Mouse (Mus musculus) cortical plate, adult 2 months (tissue): ENCODE results near the gene Cux2. TPM values are rescaled to one million over a fixed set of nuclear protein-coding genes. Genes with fewer than 3 reads are reported as not detected.

Experiments used
- H3K27ac ChIP-seq: fragments of 200-500 bp; 2 replicates; pipeline ENCODE4 v1.5.1; 2012; ENCODE audit warnings: low read length, control low read depth, inconsistent platforms; ENCODE audit not compliant: insufficient read depth
- H3K4me1 ChIP-seq: fragments of 200-500 bp; 2 replicates; pipeline ENCODE4 v1.6.1; 2011; ENCODE audit warnings: low read length; ENCODE audit not compliant: control insufficient read depth, insufficient read depth
- H3K4me3 ChIP-seq: fragments of 200-500 bp; 2 replicates; pipeline ENCODE4 v1.5.1; 2011; ENCODE audit warnings: mild to moderate bottlenecking, low read length, control low read depth; ENCODE audit not compliant: insufficient read depth
- CTCF ChIP-seq: fragments of 200-500 bp; IDR thresholded peaks from 2 replicates; pipeline ENCODE4 v1.5.1; 2011; ENCODE audit warnings: mild to moderate bottlenecking, control low read depth, low read length; ENCODE audit not compliant: insufficient read depth; ENCODE audit errors: extremely low read depth
- POLR2A ChIP-seq: fragments of 200-500 bp; IDR thresholded peaks from 2 replicates; pipeline ENCODE4 v1.6.1; 2011; ENCODE audit warnings: mild to moderate bottlenecking, low read length, control low read depth; ENCODE audit not compliant: insufficient read depth; ENCODE audit errors: extremely low read depth
- polyA plus RNA-seq: library from polyadenylated mRNA; depleted of rRNA; stranded (reverse); fragments of >200 nt; gene quantifications from 2 replicates; pipeline ENCODE4 v1.2.3, GENCODE M21; 2012

The Cux2 gene
- polyA plus RNA-seq, 1 experiment = 109 TPM

GRCm38 (mm10) chr5:122026284-122026683 lies 23.6 kb downstream of the Cux2 start:
- no peak overlapping the region for H3K4me3 ChIP-seq
- TF ChIP-seq CTCF = no peak
- no peak for TF ChIP-seq POLR2A
- no peak overlapping the region for H3K27ac ChIP-seq
- H3K4me1 ChIP-seq = no peaks in the 10 kb centered on the region

- no peak for TF ChIP-seq CTCF
- no peak for TF ChIP-seq POLR2A
- no peak overlapping the region for H3K27ac ChIP-seq
- no peaks in the 10 kb centered on the region for H3K4me1 ChIP-seq
- no peak overlapping the region for H3K4me3 ChIP-seq
Observed at GRCm38 (mm10) chr5:122025117-122025516, 24.8 kb downstream of the Cux2 start.

GRCm38 (mm10) chr5:122019288-122019687 lies 30.6 kb downstream of the Cux2 start:
- no peak overlapping the region for H3K27ac ChIP-seq
- no peak for TF ChIP-seq CTCF
- TF ChIP-seq POLR2A = no peak
- no peaks in the 10 kb centered on the region for H3K4me1 ChIP-seq
- H3K4me3 ChIP-seq = no peak overlapping the region

GRCm38 (mm10) chr5:122017778-122018177 lies 32.1 kb downstream of the Cux2 start:
- no peaks in the 10 kb centered on the region for H3K4me1 ChIP-seq
- TF ChIP-seq POLR2A (no peak), CTCF (no peak)
- no peak overlapping the region for H3K27ac ChIP-seq
- no peak overlapping the region for H3K4me3 ChIP-seq

GRCm38 (mm10) chr5:122017269-122017668 lies 32.6 kb downstream of the Cux2 start:
- H3K27ac ChIP-seq = no peak overlapping the region
- TF ChIP-seq POLR2A (no peak), CTCF (no peak)
- no peak overlapping the region for H3K4me3 ChIP-seq
- H3K4me1 ChIP-seq = no peaks in the 10 kb centered on the region

GRCm38 (mm10) chr5:122016744-122017143 lies 33.2 kb downstream of the Cux2 start:
- Histone ChIP-seq H3K4me3 (no peak overlapping the region), H3K27ac (no peak overlapping the region), H3K4me1 (no peaks in the 10 kb centered on the region)
- TF ChIP-seq CTCF = no peak
- no peak for TF ChIP-seq POLR2A

GRCm38 (mm10) chr5:122015149-122015548 lies 34.8 kb downstream of the Cux2 start:
- no peak overlapping the region for H3K27ac ChIP-seq
- no peaks in the 10 kb centered on the region for H3K4me1 ChIP-seq
- TF ChIP-seq CTCF (no peak), POLR2A (no peak)
- H3K4me3 ChIP-seq = no peak overlapping the region

GRCm38 (mm10) chr5:122014671-122015070 lies 35.2 kb downstream of the Cux2 start:
- Histone ChIP-seq H3K27ac (no peak overlapping the region), H3K4me1 (no peaks in the 10 kb centered on the region), H3K4me3 (no peak overlapping the region)
- TF ChIP-seq CTCF (no peak), POLR2A (no peak)

- Histone ChIP-seq H3K4me1 (no peaks in the 10 kb centered on the region), H3K4me3 (no peak overlapping the region), H3K27ac (no peak overlapping the region)
- TF ChIP-seq POLR2A (no peak), CTCF (no peak)
Observed at GRCm38 (mm10) chr5:122011289-122011688, 38.6 kb downstream of the Cux2 start.

GRCm38 (mm10) chr5:122007946-122008441 lies 41.9 kb downstream of the Cux2 start:
- Histone ChIP-seq H3K27ac (no peak overlapping the region), H3K4me3 (no peak overlapping the region), H3K4me1 (no peaks in the 10 kb centered on the region; the same call in 1 of the 2 replicates)
- TF ChIP-seq CTCF (no peak), POLR2A (no peak)
